Mouse (Mus musculus) cerebellum, adult 8-10 months (tissue): ENCODE measurements around the gene Atp7a.
"Not testable (repeated sequence)": the region's sequence is repeated elsewhere in the genome, so short reads cannot be mapped to it uniquely, and the experiment has no call there.

Experiments used
- DNase-seq: peaks from one replicate; pipeline ENCODE4 v3.0.0; 2022

Atp7a gene

DNA sequence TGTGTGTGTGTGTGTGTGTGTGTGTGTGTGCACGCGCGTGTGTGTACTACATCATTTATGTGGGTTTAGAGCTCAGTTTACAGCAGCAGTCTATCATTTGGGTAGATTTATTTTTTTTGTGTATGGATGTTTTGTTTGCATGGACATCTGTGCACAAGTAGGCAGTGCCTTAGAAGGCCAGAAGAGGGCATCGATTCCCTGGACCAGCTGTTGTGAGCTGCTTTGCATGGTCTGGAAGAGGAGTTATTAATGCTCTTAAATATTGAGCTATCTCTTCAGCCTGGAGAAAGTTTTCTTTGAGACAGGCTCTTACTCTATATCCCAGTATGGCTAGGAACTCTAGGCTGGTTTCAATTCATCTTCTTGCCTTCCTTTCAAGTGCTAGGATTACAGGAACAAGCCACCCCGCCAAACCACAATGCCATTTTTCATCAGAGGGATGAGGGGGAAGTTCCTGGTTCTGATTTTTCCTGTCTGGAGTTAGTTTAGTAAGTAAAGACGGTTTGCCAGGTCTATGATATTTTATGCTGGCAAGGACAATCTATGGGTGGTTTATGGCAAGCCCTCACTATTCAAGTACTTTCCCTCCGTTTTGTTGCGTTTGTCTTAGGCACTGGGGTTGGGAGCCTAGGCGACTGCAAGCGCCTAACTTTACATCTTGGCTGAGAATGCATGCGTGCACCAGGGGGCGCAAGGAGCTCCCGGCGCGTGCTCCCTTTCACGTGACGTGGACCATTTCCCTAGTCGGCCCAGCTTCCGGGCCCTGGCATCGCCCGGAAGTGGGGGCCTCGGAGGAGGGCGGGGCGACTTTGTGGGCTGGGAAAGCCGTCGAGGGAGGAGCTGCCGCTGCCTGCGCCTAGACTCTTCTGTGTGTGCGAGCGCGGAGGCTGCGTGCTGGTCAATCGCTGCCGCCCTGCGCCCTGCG lies at the start of gene Atp7a:
Gene Atp7a, plus strand, starts transcription at position 859 of the 925 bp plus-strand sequence.
- peak; percentile 71 for DNase-seq

- DNase-seq = no peak
Measured at GRCm38 (mm10) chrX:106001605-106002004, 25.5 kb upstream of the Atp7a start.

DNA sequence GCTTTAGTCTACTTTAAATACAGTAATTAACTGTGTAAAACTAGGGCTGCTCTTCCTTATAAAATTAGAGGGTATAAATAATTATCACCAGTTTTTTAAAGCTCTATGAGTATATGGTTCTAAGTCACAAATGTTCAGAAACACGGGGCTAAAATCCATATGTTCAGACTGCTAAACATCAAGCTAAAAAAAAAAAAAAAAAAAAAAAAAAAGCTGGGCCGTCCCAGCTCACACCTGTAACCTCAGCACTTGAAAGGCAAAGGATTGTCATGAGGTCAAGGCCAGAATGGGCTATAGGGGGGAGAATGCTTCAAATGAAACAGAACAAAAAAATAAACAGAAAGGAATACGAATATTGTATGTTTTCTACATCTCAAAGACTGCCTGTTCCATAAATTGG lies 16.3 kb upstream of the Atp7a start:
- DNase-seq = no peak

GRCm38 (mm10) chrX:106011465-106012159 lies 15.5 kb upstream of the Atp7a start, which contains the start of gene Magt1:
TSS of gene Magt1 (minus strand) at chrX:106011906.
- DNase-seq = peak; percentile 70

DNA sequence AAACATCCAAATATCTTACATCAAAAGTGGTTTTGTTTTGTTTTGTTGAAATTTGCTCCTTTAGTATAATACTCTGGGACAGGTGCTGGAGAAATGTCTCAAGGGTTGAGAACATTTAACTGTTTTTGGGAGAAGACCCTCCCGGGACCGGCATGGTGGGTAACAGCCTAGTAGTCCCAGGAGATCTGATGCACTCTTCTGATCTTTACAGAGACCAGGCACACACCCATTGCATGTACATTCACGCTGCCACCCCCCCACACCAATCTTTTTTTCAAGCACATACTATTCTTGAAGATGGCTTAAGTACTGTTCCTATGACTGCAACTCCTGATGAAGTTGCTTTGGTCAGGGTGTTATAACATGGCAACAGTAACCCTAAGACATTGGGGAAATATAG lies 14.5 kb upstream of the Atp7a start:
- DNase-seq = no peak

GRCm38 (mm10) chrX:106013217-106013616 lies 13.9 kb upstream of the Atp7a start:
- DNase-seq = peak; percentile 46

DNA sequence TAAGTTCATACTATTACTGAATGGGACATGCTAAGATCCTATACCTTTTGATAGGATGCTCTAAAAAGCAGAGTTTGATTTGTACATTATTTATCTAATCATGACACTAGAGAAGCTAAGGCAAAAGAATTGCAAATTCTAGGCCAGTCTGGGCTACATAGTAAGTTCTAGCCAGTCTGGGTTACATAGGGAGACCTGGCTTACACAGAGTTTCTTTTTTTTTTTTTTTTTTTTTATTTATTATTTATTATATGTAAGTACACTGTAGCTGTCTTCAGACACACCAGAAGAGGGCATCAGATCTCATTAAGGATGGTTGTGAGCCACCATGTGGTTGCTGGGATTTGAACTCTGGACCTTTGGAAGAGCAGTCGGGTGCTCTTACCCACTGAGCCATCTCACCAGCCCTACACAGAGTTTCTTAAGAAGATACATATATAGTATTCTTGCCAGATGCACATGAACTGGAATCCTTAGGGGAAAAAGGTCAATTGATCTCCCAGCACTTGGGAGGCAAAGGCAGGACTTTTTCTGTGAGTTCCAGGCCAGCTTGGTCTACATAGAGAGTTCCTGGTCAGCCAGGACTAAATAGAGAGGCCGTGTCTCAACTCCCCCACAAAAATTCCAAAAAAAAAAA lies 12.2 kb upstream of the Atp7a start:
- not testable (repeated sequence) for DNase-seq

DNA sequence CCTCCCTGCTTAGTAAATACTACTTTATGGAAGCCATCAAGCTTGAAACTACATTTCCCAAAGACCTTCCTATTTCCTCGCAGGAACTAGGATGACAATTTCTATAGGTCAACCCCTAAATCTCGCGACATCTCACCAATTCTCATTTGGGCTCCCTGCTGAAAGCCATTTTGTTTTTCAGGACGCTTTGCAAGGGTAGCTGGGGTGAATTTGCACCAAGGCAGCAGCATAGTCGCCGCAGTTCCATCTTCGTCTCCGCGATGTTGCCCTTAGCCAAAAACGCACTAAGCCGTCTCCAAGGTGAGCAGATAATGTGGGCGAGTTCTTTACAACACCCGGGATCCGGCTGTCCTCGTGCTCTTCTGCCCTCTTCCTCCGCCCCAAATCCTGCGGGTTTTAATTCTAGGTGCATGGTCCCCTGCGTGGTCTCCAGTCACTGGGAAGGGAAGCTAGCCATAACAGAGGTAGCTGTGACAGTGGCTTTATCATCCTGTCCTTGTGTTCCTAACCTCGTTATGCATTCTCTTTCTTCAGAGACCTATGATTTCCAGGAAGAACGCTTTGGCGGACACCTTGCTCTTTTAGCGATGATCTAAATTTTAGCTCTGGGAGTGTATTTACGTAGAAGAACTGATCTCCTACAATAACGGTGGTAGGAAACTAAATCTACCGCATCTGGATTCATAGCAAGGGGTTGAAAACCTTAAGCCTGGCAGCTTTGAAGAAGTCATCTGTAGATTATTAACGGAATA lies 11.3 kb upstream of the Atp7a start, which contains the start of gene Cox7b:
Gene Cox7b, plus strand, starts transcription at position 130 of the 752 bp plus-strand sequence.
- peak; percentile 79 for DNase-seq

GRCm38 (mm10) chrX:106017102-106017501 lies 10.0 kb upstream of the Atp7a start:
- DNase-seq = no peak

DNA sequence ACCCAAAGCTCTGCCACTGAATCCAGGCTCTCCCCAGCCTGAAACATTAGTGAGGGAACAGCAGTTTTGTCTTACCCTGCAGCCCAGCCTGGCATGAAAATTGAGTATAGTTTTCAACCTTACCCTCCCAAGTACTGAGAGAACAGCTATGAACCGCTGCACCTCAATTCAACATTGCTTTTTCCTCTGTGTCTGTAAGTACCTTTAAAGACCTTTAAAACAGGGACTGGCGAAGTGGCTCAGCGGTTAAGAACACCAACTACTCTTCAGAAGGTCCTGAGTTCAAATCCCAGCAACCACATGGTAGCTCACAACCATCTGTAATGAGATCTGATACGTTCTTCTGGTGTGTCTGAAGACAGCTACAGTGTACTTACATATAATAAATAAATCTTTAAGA lies 9.6 kb upstream of the Atp7a start:
- no peak for DNase-seq

GRCm38 (mm10) chrX:106027343-106027674 lies 233 bp downstream of the Atp7a start:
- DNase-seq = no peak

- no peak for DNase-seq
Measured at GRCm38 (mm10) chrX:106030176-106030575, 3.1 kb downstream of the Atp7a start.

DNA sequence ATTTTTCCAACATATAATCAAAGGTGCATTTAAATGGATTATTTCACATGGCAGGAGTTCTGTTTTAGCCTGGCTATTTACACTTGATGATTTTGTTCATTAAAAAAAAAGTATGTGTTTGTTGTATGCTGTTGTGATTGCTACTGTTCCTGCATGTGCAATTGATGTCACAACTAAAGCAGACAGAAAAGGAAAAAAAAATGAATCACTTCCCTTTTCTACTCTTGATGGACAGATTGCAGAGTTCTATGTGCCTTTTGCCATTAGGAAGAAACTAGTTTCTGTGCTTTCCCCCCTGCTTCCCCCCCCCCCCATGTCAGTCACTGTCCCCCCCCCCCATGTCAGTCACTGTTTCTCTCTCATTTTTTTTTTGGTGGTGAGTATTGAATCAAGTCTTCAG lies 4.0 kb downstream of the Atp7a start:
- DNase-seq = no peak

- DNase-seq = no peak
Measured at GRCm38 (mm10) chrX:106035727-106036126, 8.7 kb downstream of the Atp7a start.

GRCm38 (mm10) chrX:106037185-106037752 lies 10.2 kb downstream of the Atp7a start:
- no peak for DNase-seq

DNA sequence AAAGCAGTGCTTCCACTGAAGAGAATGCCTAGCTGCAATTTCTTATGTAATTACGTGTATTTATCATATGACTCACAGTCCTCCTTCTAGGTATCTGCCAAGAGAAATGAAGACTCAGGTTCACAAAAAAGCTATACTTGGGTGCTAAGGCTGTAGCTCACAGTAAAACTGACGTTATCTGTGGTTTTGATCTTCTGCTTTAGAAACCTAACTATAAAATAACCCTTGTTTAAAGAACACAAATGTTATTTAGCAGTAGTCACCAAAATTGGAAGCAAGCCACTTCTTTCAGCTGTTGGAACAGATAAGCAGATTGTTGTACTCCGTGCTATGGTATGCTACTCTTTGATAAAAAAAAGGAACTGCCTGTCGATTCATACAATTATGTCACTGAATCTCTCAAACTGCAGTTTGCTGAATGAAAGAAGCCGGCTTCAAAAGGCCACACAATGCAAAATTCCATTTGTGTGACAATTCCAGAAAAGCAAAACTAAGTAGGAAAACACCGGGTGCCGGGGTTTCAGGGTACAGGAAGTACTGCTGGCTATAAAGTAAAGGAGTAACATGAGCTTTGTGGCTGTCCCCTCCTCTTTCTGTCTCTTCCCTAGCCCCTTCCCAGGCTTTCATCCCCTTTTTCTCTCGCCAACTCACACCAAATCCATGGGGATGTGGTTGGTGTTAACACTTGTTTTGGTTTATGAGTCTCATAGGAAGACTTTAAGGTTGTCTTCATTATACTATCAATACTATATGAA lies 17.0 kb downstream of the Atp7a start:
- no peak for DNase-seq

- no peak for DNase-seq
Measured at GRCm38 (mm10) chrX:106045455-106045854, 18.4 kb downstream of the Atp7a start.

- DNase-seq = no peak
Measured at GRCm38 (mm10) chrX:106045928-106046327, 18.9 kb downstream of the Atp7a start.

GRCm38 (mm10) chrX:106048191-106048590 lies 21.1 kb downstream of the Atp7a start:
- no peak for DNase-seq

- DNase-seq = not testable (repeated sequence)
Measured at GRCm38 (mm10) chrX:106077858-106078257, 50.8 kb downstream of the Atp7a start.

DNA sequence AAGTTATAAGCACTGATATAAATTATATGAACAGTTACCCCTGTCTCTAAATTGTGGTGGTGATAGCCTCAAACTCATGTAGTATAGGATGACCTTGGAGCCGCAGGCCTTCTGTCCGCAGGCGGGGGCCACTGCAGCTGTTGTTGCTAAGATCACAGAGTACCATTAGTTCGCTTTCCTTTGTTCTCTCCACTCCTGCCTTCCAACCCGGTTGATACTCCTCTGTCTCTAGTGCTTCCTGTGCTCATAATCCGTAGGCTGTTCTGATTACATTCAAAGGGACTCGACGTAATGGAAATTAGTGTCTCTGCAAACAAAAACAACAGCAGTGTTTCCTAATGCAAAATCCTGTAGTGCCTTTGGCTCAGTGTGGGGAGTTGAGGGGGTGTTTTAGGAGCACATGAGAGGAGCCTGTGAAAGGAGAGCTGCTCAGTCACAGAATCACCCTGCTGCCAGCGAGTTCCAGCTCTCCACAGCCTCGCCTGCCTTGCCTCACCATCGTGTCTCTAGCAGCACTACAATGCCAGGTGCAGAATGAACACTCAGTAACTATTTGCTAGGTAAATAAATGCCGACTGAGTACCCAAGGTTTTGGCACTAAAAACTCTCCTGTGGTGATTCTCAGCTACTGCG lies 53.9 kb downstream of the Atp7a start:
- DNase-seq = no peak
